Mouse (Mus musculus): Measurements from ENCODE around the gene N4bp2.

- TF ChIP-seq POLR2A (IDR thresholded peaks at IDR 0.05; ENCODE audit: low read depth, low read length) (no peak), EP300 (IDR thresholded peaks at IDR 0.05; ENCODE audit: low read length) (no peak), IRF4 (IDR thresholded peaks at IDR 0.05; ENCODE audit: low read depth, low read length) (no peak), ELF1 (IDR thresholded peaks at IDR 0.05; ENCODE audit: low read depth, low read length) (no peak), CTCF (conservative IDR thresholded peaks at IDR 0.05 in 1 of 2, IDR thresholded peaks at IDR 0.05 in 1 of 2; ENCODE audit: low read depth in 2 of 2, low read length in 2 of 2) (no peak), MAFK (IDR thresholded peaks at IDR 0.05; ENCODE audit: insufficient replicate concordance, low read length) (no peak), MAX (IDR thresholded peaks at IDR 0.05; ENCODE audit: low read length) (no peak), CHD1 (IDR thresholded peaks at IDR 0.05; ENCODE audit: low read depth, low read length) (no peak), KAT2A (IDR thresholded peaks at IDR 0.05; ENCODE audit: insufficient replicate concordance, low read length) (no peak)
Measured at GRCm38 (mm10) chr5:65846958-65847357, 83.6 kb downstream of the N4bp2 start.

All from CH12.LX (cell line).